Mouse (Mus musculus) T-helper 17 cell (primary cell): ENCODE measurements around the gene Ascl1.

Experiments used
- in situ Hi-C, 2 experiments: fragments of 300-600 bp; cut with MboI, MseI; formaldehyde crosslinking; loops; 1 replicate in 1 of 2; 2 replicates in 1 of 2; pipeline ENCODE4 v1.15.1; 2025; ENCODE audit warnings: high pct_unique_total_duplicates in 2 of 2

Gene Ascl1

GRCm38 (mm10) chr10:87485721-87486620 lies 7.5 kb downstream of the Ascl1 start:
- in situ Hi-C loops: no loop called here

GRCm38 (mm10) chr10:87484831-87485720 lies 8.4 kb downstream of the Ascl1 start:
- in situ Hi-C loops: no loop called here

GRCm38 (mm10) chr10:87477895-87478294 lies 15.6 kb downstream of the Ascl1 start:
- in situ Hi-C loops: loop anchor here in 1 of 2 experiments (10.0 kb wide), 1 partner anchor 893 kb away; no protein-coding TSS in a partner anchor

GRCm38 (mm10) chr10:87474971-87475370 lies 18.5 kb downstream of the Ascl1 start:
- in situ Hi-C loops: loop anchor here in 1 of 2 experiments (10.0 kb wide), 1 partner anchor 890 kb away; no protein-coding TSS in a partner anchor

GRCm38 (mm10) chr10:87473475-87474131 lies 19.9 kb downstream of the Ascl1 start:
- in situ Hi-C loops: loop anchor here in 1 of 2 experiments (10.0 kb wide), 1 partner anchor 889 kb away; no protein-coding TSS in a partner anchor

GRCm38 (mm10) chr10:87450777-87451176 lies 42.7 kb downstream of the Ascl1 start:
- in situ Hi-C loops: no loop called here

- in situ Hi-C loops: no loop called here
Observed at GRCm38 (mm10) chr10:87449368-87449767, 44.1 kb downstream of the Ascl1 start.

- in situ Hi-C loops: no loop called here
Observed at GRCm38 (mm10) chr10:87448257-87448656, 45.2 kb downstream of the Ascl1 start.

- in situ Hi-C loops: no loop called here
Observed at GRCm38 (mm10) chr10:87447754-87448095, 45.7 kb downstream of the Ascl1 start.

GRCm38 (mm10) chr10:87446829-87447753 lies 46.4 kb downstream of the Ascl1 start:
- in situ Hi-C loops: no loop called here

- in situ Hi-C loops: no loop called here
Observed at GRCm38 (mm10) chr10:87446139-87446828, 47.2 kb downstream of the Ascl1 start.
